Mouse (Mus musculus): ENCODE data around the gene Nrap. TPM values are rescaled to one million over a fixed set of nuclear protein-coding genes. Genes with fewer than 3 reads are reported as not detected.
A peak's percentile ranks its signal among the peaks of the same experiment; 100 is the strongest.

Nrap gene
- polyA plus RNA-seq, 1 experiment from 2014 or later: 2.6 TPM

- no peaks in the 10 kb centered on the region for H3K4me1 ChIP-seq (ENCODE audit: control insufficient read depth, insufficient read depth, low read length)
- H3K36me3 ChIP-seq (ENCODE audit: control insufficient read depth, insufficient read depth, low read length): no peaks in the 10 kb centered on the region
- H3K4me3 ChIP-seq (replicated peaks; ENCODE audit: low read length): no peak overlapping the region
- ATAC-seq (ENCODE audit: insufficient read depth, low FRiP score): no peak
- no peak overlapping the region for H3K27ac ChIP-seq (ENCODE audit: low read length)
- no peak overlapping the region for H3K9ac ChIP-seq (ENCODE audit: low read length)
- no peaks in the 10 kb centered on the region for H3K9me3 ChIP-seq (replicated peaks; ENCODE audit: control insufficient read depth, low read length)
- no peaks in the 10 kb centered on the region for H3K27me3 ChIP-seq (ENCODE audit: control insufficient read depth, insufficient read depth, low read length)
- 77% methylated on average over 8 of the region's 8 CpGs for WGBS
- no peak overlapping the region for H3K4me2 ChIP-seq (ENCODE audit: low read depth, low read length)
These were observed 47.8 kb downstream of the Nrap start for GRCm38 (mm10) chr19:56342006-56342405.

DNA sequence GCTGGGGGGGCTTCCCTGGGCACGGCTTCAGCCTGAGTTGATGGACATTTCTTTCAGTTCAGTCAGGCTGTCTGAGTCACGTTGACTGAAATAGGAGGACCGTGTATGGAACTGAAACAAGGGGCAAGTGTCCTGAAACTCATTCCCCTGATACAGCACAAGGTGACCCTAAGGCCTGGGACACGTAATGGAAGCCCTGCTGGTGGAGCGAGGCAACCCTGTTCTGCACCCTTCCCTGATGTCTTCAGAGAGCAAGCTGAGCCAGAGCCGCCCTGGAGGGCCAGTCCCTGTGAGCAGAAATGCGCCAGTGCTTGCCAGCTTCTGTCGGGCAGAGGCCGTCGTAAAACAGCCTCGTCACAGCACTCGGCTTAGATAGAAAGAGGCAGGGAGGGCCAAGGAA lies 53.0 kb downstream of the Nrap start:
- 74% methylated on average over 12 of the region's 12 CpGs for WGBS
- Histone ChIP-seq H3K27me3 (ENCODE audit: control insufficient read depth, insufficient read depth, low read length) (no peaks in the 10 kb centered on the region), H3K4me3 (replicated peaks; ENCODE audit: low read length) (no peak overlapping the region), H3K4me2 (ENCODE audit: low read depth, low read length) (no peak overlapping the region), H3K9me3 (replicated peaks; ENCODE audit: control insufficient read depth, low read length) (no peaks in the 10 kb centered on the region), H3K4me1 (ENCODE audit: control insufficient read depth, insufficient read depth, low read length) (no peaks in the 10 kb centered on the region), H3K9ac (ENCODE audit: low read length) (no peak overlapping the region), H3K27ac (ENCODE audit: low read length) (no peak overlapping the region), H3K36me3 (ENCODE audit: control insufficient read depth, insufficient read depth, low read length) (no peaks in the 10 kb centered on the region)
- no peak for ATAC-seq (ENCODE audit: insufficient read depth, low FRiP score)

DNA sequence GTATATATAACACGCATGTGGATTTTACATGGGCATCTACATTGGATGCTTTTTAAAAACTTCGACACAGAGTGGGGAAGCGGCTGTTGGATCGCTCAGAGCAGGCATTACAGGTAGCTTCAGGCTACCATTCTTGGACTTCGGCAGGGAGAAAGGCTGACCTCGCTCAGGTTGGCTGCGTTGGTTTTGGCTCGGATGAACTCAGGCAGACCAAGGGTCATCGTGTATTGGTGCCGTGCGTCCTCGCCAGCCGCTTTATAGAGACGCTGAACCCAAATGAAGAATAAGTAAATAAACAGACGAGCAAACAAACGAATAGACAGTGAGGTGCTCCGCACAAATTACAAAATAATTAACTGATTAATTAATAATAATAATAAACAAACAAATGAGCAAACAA lies 53.5 kb downstream of the Nrap start:
- no peak for ATAC-seq (ENCODE audit: insufficient read depth, low FRiP score)
- H3K27ac ChIP-seq (ENCODE audit: low read length): no peak overlapping the region
- 89% methylated on average over 17 of the region's 17 CpGs for WGBS
- H3K9me3 ChIP-seq (replicated peaks; ENCODE audit: control insufficient read depth, low read length): no peaks in the 10 kb centered on the region
- H3K36me3 ChIP-seq (ENCODE audit: control insufficient read depth, insufficient read depth, low read length): no peaks in the 10 kb centered on the region
- no peaks in the 10 kb centered on the region for H3K4me1 ChIP-seq (ENCODE audit: control insufficient read depth, insufficient read depth, low read length)
- no peak overlapping the region for H3K4me3 ChIP-seq (replicated peaks; ENCODE audit: low read length)
- H3K9ac ChIP-seq (ENCODE audit: low read length): no peak overlapping the region
- H3K27me3 ChIP-seq (ENCODE audit: control insufficient read depth, insufficient read depth, low read length): no peaks in the 10 kb centered on the region
- no peak overlapping the region for H3K4me2 ChIP-seq (ENCODE audit: low read depth, low read length)

DNA sequence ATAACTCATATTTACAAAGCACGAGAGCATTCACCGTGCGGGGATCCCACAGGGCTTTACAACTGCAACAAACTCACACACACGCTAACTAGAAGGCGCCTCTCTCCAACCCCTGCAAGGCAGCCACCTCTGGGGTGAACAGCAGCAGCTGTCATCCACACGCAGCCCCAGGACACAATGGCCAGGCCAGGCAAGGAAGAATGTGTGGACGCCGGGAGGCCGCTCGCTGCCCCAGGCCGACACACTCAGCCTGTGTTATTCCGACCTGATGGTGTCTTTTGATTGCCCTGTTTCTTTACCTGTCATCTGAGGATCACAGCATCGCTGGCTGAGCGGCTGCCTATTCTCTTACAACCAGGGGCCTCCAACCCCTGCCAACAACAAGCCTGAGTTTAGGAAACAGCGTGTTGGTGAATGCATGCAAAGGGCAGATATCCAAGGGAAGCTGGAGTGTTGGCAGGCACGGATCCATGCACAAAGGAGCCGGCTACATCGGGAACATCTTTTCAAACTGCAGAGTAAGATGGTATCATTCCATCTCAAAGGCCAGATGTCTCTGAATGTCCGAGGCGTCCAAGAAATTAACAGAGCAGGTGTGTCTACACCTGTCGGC lies 63.5 kb downstream of the Nrap start:
- no peak overlapping the region for H3K9ac ChIP-seq (ENCODE audit: low read length)
- H3K27ac ChIP-seq (ENCODE audit: low read length): no peak overlapping the region
- no peaks in the 10 kb centered on the region; the same call in 1 of the 2 replicates for H3K27me3 ChIP-seq (ENCODE audit: control insufficient read depth, insufficient read depth, low read length)
- no peak overlapping the region for H3K4me2 ChIP-seq (ENCODE audit: low read depth, low read length)
- H3K9me3 ChIP-seq (replicated peaks; ENCODE audit: control insufficient read depth, low read length): no peaks in the 10 kb centered on the region
- H3K36me3 ChIP-seq (ENCODE audit: control insufficient read depth, insufficient read depth, low read length): no peaks in the 10 kb centered on the region
- H3K4me1 ChIP-seq (ENCODE audit: control insufficient read depth, insufficient read depth, low read length): peaks cover 11% of the 10 kb centered on the region
- WGBS: 70% methylated on average over 21 of the region's 21 CpGs
- H3K4me3 ChIP-seq (replicated peaks; ENCODE audit: low read length): no peak overlapping the region
- ATAC-seq (ENCODE audit: insufficient read depth, low FRiP score): no peak

DNA sequence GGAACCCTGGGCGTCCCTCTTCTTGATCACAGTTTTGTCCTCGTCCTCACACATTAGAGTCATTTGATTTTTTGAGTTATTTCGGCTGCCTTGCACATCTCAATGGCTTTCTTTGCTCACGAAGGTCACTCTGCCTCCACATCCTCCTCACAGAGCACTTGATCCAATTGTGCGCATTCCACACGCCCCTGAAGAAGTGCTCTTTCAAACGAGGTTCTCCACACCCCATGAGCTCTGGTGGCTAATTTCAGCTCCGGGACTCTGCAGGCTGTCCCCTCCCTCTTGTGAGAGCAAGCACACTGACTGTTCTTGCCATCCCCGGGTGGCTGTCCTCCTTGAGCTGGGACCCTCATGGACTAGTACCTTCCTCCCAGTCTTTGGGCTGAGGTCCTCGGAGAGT lies 64.2 kb downstream of the Nrap start:
- no peak overlapping the region for H3K9ac ChIP-seq (ENCODE audit: low read length)
- no peaks in the 10 kb centered on the region for H3K9me3 ChIP-seq (replicated peaks; ENCODE audit: control insufficient read depth, low read length)
- no peak for ATAC-seq (ENCODE audit: insufficient read depth, low FRiP score)
- no peak overlapping the region for H3K4me3 ChIP-seq (replicated peaks; ENCODE audit: low read length)
- H3K27me3 ChIP-seq (ENCODE audit: control insufficient read depth, insufficient read depth, low read length): no peaks in the 10 kb centered on the region; the same call in 1 of the 2 replicates
- H3K4me2 ChIP-seq (ENCODE audit: low read depth, low read length): no peak overlapping the region
- no peaks in the 10 kb centered on the region for H3K36me3 ChIP-seq (ENCODE audit: control insufficient read depth, insufficient read depth, low read length)
- H3K4me1 ChIP-seq (ENCODE audit: control insufficient read depth, insufficient read depth, low read length): peaks cover 12% of the 10 kb centered on the region
- WGBS: 58% methylated on average over 10 of the region's 10 CpGs
- no peak overlapping the region for H3K27ac ChIP-seq (ENCODE audit: low read length)

- Histone ChIP-seq H3K4me3 (replicated peaks; ENCODE audit: low read length) (no peak overlapping the region), H3K4me2 (ENCODE audit: low read depth, low read length) (no peak overlapping the region), H3K4me1 (ENCODE audit: control insufficient read depth, insufficient read depth, low read length) (peaks cover 22% of the 10 kb centered on the region), H3K36me3 (ENCODE audit: control insufficient read depth, insufficient read depth, low read length) (no peaks in the 10 kb centered on the region), H3K9ac (ENCODE audit: low read length) (no peak overlapping the region), H3K27ac (ENCODE audit: low read length) (no peak overlapping the region), H3K27me3 (ENCODE audit: control insufficient read depth, insufficient read depth, low read length) (no peaks in the 10 kb centered on the region; the same call in 1 of the 2 replicates), H3K9me3 (replicated peaks; ENCODE audit: control insufficient read depth, low read length) (no peaks in the 10 kb centered on the region)
- ATAC-seq (ENCODE audit: insufficient read depth, low FRiP score): no peak
- WGBS: 87% methylated on average over 12 of the region's 12 CpGs
These were observed 68.4 kb downstream of the Nrap start for GRCm38 (mm10) chr19:56321303-56321920.

DNA sequence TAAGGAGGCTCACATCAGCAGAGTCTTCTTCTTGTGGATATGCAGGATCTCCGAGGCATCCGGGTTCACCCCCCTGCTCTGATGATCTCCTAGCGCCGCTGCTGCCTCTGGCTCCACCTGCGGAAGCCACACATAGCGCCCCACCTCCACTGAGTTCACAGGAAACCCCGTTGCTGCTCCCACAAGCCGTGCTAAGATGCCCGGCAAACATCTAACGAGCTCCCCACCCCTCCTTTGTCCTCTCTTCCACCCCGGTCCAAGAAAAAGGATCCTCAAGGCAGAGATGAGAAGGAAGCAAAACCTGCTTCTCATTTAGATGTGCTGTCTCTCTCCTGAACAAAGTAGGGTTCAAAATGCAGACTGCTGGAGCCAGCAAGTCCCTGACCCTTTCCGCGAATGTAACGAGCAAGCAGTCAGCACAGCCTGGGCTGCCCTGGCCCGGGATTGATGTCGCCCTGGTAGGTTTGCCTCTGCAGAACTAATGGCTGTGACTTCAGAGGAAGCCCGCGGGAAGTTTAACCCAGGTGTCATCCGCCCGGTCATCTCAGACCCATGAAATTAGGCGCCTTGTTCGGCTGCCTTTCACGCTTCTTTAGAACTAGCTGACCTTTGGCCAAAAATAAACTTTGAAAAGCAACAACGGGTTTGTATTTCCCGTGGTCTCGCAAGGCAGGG lies 69.5 kb downstream of the Nrap start:
- H3K4me1 ChIP-seq (ENCODE audit: control insufficient read depth, insufficient read depth, low read length): 0 out of 2 replicates have a peak, but pooled peaks cover 12% of the 10 kb centered on the region
- H3K36me3 ChIP-seq (ENCODE audit: control insufficient read depth, insufficient read depth, low read length): no peaks in the 10 kb centered on the region
- peak overlapping the region; percentile 21 for H3K4me3 ChIP-seq (replicated peaks; ENCODE audit: low read length)
- no peak overlapping the region for H3K27ac ChIP-seq (ENCODE audit: low read length)
- no peaks in the 10 kb centered on the region for H3K9me3 ChIP-seq (replicated peaks; ENCODE audit: control insufficient read depth, low read length)
- H3K4me2 ChIP-seq (ENCODE audit: low read depth, low read length): peak overlapping the region; percentile 48
- H3K9ac ChIP-seq (ENCODE audit: low read length): peak overlapping the region; percentile 28; the same call in 1 of the 2 replicates
- no peak for ATAC-seq (ENCODE audit: insufficient read depth, low FRiP score)
- WGBS: 24% methylated on average over 26 of the region's 26 CpGs
- no peaks in the 10 kb centered on the region; the same call in 1 of the 2 replicates for H3K27me3 ChIP-seq (ENCODE audit: control insufficient read depth, insufficient read depth, low read length)

DNA sequence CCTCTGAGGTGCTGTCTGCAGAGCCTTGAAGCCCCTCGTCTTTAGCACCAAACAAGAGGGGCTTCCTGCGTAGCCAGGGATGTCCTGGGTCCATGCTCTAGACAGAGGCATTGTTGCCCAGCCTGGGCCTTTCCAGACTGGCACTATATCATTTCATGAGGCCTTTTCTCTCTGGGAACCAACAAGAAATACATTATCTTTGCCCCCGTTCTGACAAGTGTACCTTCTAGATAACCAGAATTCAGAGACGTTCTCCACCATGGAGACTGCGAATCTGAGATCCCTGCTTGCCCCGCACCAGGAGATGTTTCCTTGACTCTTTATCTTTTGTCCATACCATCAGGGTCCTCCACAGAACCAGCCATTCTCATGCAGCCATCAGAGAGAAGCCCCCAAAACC lies 70.2 kb downstream of the Nrap start:
- WGBS: 82% methylated on average over 6 of the region's 6 CpGs
- H3K4me2 ChIP-seq (ENCODE audit: low read depth, low read length): peak overlapping the region; percentile 48; the same call in 1 of the 2 replicates
- ATAC-seq (ENCODE audit: insufficient read depth, low FRiP score): no peak

DNA sequence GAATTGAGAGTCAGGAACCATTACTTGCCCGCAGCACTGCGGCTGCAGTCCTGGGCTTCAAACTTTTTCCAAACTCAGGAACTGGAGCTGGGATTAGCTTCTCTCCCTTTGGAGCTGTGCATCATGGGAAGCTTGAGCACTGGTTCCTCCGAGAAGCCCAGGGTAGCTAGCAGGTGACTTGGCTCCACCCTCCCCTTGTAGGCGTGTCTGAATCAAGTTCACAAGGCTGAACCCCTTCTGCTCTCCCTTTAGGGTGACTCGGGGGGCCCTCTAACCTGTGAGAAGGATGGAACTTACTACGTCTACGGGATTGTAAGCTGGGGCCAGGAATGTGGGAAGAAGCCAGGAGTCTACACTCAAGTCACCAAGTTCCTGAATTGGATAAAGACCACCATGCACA lies 70.6 kb downstream of the Nrap start:
- no peaks in the 10 kb centered on the region for H3K27me3 ChIP-seq (ENCODE audit: control insufficient read depth, insufficient read depth, low read length)
- H3K9ac ChIP-seq (ENCODE audit: low read length): no peak overlapping the region
- H3K4me2 ChIP-seq (ENCODE audit: low read depth, low read length): no peak overlapping the region
- H3K4me1 ChIP-seq (ENCODE audit: control insufficient read depth, insufficient read depth, low read length): 0 out of 2 replicates have a peak, but pooled peaks cover 12% of the 10 kb centered on the region
- H3K36me3 ChIP-seq (ENCODE audit: control insufficient read depth, insufficient read depth, low read length): no peaks in the 10 kb centered on the region
- no peak overlapping the region for H3K4me3 ChIP-seq (replicated peaks; ENCODE audit: low read length)
- no peaks in the 10 kb centered on the region for H3K9me3 ChIP-seq (replicated peaks; ENCODE audit: control insufficient read depth, low read length)
- no peak overlapping the region for H3K27ac ChIP-seq (ENCODE audit: low read length)
- no peak for ATAC-seq (ENCODE audit: insufficient read depth, low FRiP score)
- WGBS: 83% methylated on average over 7 of the region's 7 CpGs

More for the DNA sequence above, 70.2 kb downstream of the Nrap start:
- Histone ChIP-seq H3K27ac (ENCODE audit: low read length) (no peak overlapping the region), H3K27me3 (ENCODE audit: control insufficient read depth, insufficient read depth, low read length) (no peaks in the 10 kb centered on the region), H3K36me3 (ENCODE audit: control insufficient read depth, insufficient read depth, low read length) (no peaks in the 10 kb centered on the region), H3K9ac (ENCODE audit: low read length) (no peak overlapping the region), H3K4me3 (replicated peaks; ENCODE audit: low read length) (no peak overlapping the region), H3K4me1 (ENCODE audit: control insufficient read depth, insufficient read depth, low read length) (0 out of 2 replicates have a peak, but pooled peaks cover 12% of the 10 kb centered on the region), H3K9me3 (replicated peaks; ENCODE audit: control insufficient read depth, low read length) (no peaks in the 10 kb centered on the region)

All from stomach, embryonic 16.5 days (tissue).